Mouse (Mus musculus) fat pad, adult 2 months (tissue): ENCODE measurements around the gene Adh6b.
"Not testable (repeated sequence)": the region's sequence is repeated elsewhere in the genome, so short reads cannot be mapped to it uniquely, and the experiment has no call there.

Experiments used
- DNase-seq: peaks from one replicate; pipeline ENCODE4 v3.0.0-alpha.2; 2011; ENCODE audit warnings: low read depth, low spot score; ENCODE audit errors: extremely low read depth

Adh6b gene

GRCm38 (mm10) chr3:138358856-138359255 is 17.3 kb downstream of the Adh6b start:
- DNase-seq, result no peak

GRCm38 (mm10) chr3:138360721-138361120 is 19.1 kb downstream of the Adh6b start:
- no peak for DNase-seq

GRCm38 (mm10) chr3:138362920-138363319 is 21.3 kb downstream of the Adh6b start:
- DNase-seq, result no peak

- no peak for DNase-seq
Measured at GRCm38 (mm10) chr3:138366181-138366580, 24.6 kb downstream of the Adh6b start.

- DNase-seq, result no peak
Measured at GRCm38 (mm10) chr3:138369546-138369945, 28.0 kb downstream of the Adh6b start.

GRCm38 (mm10) chr3:138370289-138370688 is 28.7 kb downstream of the Adh6b start:
- DNase-seq, result not testable (repeated sequence)

- DNase-seq, result no peak
Measured at GRCm38 (mm10) chr3:138373920-138374319, 32.3 kb downstream of the Adh6b start.

- DNase-seq, result no peak
Measured at GRCm38 (mm10) chr3:138375148-138375547, 33.6 kb downstream of the Adh6b start.

- DNase-seq, result no peak
Measured at GRCm38 (mm10) chr3:138381133-138381532, 39.6 kb downstream of the Adh6b start.

GRCm38 (mm10) chr3:138387155-138387554 is 45.6 kb downstream of the Adh6b start:
- DNase-seq, result no peak

GRCm38 (mm10) chr3:138404872-138405271 is 63.3 kb downstream of the Adh6b start:
- no peak for DNase-seq

GRCm38 (mm10) chr3:138405341-138405740 is 63.8 kb downstream of the Adh6b start:
- DNase-seq, result no peak

GRCm38 (mm10) chr3:138405840-138406239 is 64.3 kb downstream of the Adh6b start:
- DNase-seq, result no peak

GRCm38 (mm10) chr3:138407920-138408319 is 66.3 kb downstream of the Adh6b start:
- DNase-seq, result no peak
